Mouse (Mus musculus) cortical plate, adult 2 months (tissue): ENCODE data around the gene Adprh.

ENCODE experiments used
- CTCF ChIP-seq: fragments of 200-500 bp; IDR thresholded peaks from 2 replicates; pipeline ENCODE4 v1.5.1; 2011; ENCODE audit warnings: mild to moderate bottlenecking, control low read depth, low read length; ENCODE audit not compliant: insufficient read depth; ENCODE audit errors: extremely low read depth
- POLR2A ChIP-seq: fragments of 200-500 bp; IDR thresholded peaks from 2 replicates; pipeline ENCODE4 v1.6.1; 2011; ENCODE audit warnings: mild to moderate bottlenecking, low read length, control low read depth; ENCODE audit not compliant: insufficient read depth; ENCODE audit errors: extremely low read depth

DNA sequence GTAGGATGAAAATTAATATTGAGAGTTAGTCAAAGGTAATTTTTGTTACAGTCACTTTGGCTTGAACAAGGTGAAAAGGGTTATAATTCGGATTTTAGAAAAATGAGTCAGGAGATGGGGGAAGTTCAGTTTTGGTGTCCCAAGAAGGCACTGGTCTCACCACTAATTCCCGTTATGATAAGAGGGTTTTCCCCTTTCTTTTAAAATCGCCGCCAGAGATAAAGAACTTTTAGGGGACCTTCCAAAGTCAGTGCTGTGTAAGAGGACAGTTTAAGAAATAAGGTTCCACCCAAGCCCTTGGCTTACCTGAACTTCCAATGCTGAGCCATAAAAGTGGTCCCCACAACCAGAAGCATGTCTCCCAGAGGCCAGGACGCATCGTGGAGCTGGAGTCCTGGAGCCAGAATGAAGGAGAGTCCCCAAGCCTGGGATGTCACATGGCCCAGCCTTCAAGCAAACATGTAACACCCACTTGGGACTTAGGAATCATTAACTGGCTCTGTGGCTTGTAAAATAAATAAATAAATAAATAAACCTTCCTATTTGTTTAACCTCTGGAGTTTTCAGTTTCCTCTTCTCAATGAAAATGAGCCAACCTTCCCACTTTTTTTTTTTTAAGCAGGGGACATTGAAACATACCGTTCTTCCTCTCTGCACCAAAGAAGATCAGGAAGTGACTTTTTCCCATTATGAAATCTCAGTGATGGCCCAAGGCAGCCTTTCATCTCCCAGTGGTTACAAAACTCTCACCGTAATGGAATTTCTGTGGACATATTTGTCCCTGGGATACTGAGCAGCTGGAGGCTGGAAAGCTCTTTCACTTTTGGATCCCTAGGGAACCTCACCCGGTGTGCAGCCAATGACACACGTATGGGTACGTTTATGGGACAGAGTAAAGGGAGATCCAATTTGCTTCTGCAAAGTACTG, 19.7 kb downstream of the Adprh start, which contains the start of gene Pla1a:
- TF ChIP-seq POLR2A (no peak), CTCF (no peak)
